Mouse (Mus musculus) retina, postnatal 1 day (tissue): Measurements from ENCODE around the gene Abl1.

Experiments
- DNase-seq: peaks from one replicate; pipeline ENCODE4 v3.0.0-alpha.2; 2012

Abl1 gene

DNA sequence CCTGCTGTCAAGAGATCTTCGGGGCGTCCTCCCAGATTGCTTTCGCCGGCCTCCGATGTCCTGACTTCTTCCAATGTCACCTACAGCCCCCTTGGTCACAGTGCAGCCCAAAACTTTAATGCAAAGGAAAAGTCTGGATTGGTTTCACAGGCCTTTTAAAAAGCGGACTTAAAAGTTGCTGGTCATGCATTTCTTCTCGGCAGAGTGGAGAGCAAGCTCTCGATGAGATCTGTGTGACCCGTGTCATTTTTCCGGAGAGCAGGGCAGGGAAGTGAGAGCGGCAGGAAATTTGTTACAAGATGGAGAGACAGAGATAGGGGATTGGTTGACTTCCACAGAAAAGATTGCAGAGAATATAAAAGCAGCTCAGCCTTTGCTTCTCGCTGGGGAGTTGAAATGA lies 869 bp downstream of the Abl1 start:
- no peak for DNase-seq

DNA sequence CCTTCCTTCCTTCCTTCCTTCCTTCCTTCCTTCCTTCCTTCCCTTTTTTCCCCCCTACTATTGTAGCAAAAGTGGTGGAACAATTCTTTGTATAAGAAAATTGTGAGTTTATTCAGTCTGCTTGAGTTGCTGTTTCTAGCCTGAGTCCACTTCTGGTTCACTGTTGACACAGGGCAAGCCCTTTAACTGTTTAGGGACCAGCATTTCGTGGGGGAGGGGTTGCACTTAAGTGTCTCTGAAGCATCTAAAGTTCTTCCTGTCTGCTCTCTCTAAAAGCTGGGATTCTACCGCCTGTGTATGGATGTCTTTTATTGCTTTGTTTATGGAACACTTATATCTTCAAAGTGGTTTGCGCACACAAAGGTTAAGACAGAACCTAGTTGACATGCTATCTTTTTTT lies 1.9 kb downstream of the Abl1 start:
- DNase-seq, result no peak

DNA sequence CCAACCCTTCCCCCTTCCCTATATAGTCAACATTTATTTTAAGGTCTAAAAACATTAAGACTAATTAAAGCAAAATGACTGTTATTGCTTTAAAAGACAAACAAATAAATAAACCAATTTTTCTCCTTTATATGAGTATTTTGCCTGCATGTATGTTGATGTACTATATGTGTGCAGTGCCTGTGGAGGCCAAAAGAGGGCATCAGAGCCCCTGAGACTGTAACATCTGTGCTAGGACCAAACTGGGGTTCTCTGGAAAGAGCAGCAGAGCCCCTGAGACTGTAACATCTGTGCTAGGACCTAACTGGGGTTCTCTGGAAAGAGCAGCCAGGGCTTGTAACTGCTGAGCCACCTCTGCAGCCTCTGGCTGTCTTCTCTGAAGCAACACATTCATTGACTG lies 10.0 kb downstream of the Abl1 start:
- peak; percentile 10 for DNase-seq

DNA sequence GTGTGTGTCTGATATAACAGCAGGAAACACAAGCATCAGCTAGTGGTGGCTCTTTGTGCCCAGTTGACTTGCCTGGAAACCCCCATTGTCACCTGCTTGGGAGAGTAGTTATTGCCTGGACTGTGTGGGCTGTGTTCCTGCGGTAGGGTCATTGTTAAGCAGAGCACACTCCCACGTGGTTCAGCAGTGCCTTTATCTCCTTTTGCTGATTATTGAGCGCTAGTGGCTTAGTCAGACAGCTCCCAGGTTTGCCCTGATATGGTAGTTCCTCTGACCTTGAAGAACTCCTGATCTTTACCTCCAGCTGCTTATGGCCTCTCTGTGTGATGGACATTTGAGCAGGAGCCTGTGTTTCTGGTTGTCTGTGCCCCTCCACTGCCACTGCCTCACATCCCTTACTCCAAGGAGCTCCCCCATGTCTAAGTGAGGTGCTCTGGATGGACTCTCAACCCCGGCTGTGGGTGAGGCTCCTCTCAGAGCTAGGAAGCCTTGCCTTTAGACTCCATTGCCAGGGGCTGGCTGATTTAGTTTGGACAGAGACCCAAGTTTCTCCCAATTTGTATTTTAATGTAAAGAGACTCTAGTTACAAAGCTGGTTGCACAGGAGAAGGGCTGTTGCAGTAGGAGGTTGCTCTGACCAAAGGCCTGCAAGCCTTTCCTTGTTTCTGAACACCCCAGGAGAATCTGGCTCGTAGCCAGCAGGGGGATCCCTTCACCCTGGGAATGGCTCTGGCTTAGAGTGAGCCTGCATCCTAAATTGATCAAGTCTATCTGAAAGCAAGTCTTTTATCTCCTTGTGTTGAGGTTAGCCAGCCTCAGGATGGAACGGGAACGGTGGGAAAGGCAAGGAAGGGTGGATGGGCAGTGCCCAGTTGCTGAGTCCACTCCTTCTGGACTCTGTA lies 12.6 kb downstream of the Abl1 start:
- DNase-seq, result peak; percentile 20

DNA sequence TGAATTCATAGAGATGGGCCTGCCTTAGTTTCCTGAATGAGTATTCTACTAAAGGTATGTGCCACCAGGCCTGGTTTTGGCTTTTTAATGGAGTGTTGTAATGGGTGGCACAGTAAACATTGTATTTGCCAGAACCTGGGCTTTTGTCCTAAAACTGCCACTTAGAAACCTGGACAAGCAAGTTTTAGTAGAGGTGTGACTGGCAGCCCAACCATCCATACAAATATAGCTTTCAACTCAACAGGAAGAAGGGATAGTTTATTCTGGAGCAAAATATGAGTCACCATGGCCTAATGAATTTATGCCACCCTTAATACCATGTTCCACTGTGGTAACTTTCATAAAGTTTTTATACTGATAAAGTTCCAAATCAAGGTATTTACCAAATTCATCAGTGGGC lies 15.1 kb downstream of the Abl1 start:
- DNase-seq, result no peak

DNA sequence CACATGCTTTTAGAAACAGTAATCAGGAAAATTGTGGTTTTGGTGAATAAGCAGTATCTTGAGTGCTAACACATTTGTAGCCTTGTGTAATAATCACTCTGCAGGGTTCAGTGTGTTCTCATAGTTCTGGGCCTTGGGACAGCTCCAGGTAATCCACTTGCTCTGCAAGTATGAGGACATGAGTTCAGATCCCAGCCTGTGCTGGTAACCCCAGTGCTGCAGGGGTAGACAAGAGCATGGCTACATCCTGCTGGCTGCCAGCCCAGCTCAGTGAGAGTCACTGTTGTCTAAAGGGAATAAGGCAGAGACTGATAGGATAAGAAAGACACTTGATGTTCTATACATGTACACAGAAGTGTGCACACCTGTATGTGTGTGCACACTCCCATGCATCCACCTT lies 17.7 kb downstream of the Abl1 start:
- DNase-seq, result no peak

DNA sequence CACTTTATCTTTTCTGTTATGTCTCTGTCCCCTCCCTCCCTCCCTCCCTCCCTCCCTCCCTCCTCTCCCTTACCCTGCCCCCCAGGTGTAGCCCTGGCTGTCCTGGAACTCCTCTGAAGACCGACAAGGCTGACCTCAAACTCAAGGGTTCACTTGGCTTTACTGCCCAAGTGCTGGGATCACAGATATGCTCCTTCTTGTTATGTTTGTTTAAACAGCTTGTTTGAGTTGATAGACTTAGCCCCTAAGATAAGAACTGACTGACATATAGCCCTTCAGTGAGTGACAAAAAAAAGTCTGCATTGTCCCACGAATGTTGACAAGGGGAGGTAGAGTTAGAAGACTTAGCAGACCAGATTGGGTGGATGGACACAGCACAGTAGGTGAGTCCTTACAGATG lies 18.4 kb downstream of the Abl1 start:
- DNase-seq, result no peak

DNA sequence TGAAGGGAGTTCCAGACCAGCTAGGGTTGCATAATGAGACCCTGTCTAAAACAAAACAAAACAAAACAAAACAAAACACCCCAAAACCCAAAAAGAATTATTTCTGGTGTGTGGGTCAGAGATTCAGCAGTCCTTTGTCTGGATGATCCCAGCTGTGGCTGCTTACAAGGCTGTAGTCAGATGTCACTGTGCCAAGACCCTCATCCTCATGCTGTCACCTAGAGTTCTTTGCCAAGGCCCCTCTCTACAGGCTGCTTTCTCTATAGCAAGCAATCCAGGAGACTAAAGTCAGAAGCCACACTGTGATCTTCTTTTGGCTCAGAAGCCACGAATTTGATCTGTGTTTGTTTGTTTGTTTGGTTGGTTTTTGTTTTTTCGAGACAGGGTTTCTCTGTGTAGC lies 24.5 kb downstream of the Abl1 start:
- no peak for DNase-seq

DNA sequence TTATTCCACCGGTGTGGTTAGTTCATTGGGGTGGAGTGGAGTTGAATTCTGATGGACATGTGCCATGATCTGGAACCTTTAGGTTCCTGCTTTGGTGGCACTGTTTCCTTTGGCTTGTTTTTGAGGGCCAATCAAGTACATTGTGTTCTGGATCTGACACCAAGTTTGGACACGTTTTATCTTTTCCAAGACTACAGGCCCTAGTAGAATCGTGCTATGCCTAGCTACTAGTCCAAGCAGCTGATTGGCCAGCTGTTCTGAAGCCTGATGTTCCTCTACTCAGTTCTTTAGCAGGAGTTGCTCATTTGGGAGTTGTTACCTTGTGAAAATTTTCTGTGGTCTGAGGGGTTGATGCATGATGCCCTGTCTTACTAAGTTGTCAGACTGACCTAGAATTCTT lies 25.6 kb downstream of the Abl1 start:
- DNase-seq, result no peak

DNA sequence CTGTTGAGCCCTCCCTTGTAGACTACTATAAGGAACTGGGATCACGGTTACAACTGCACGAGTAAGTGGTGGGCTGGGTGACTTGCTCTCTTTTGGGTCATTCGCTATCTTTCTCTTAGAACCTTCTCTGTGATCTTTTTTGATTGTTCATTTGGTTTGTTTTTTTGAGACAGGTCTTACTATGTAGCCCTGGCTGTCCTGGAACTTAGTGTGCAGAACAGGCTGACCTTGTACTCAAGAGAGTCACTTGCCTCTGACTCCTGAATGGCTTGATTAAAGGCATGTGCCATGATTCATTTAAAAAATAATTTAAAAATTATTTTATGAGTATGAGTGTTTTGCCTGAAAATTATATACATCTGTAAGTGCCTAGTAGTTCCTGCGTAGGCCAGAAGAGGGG lies 26.6 kb downstream of the Abl1 start:
- no peak for DNase-seq

DNA sequence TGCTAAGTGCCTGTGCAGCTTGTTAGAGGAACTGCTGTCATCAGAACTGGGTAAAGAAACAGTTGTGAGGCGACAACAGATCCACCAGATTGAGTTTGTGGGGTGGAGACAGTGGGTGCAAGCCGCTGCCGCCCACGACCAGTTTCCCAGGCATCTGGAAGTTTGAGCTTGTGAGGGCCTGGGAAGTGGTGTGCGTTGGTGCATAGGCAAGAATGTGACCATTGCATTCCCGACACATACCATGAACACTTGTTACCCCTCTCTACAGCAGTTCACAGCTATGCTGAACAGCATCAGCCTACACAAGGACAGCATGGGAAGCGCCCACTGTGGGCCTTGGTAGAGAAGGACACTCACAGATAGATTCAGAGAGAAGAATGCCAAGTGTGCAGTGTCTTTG lies 27.8 kb downstream of the Abl1 start:
- no peak for DNase-seq

DNA sequence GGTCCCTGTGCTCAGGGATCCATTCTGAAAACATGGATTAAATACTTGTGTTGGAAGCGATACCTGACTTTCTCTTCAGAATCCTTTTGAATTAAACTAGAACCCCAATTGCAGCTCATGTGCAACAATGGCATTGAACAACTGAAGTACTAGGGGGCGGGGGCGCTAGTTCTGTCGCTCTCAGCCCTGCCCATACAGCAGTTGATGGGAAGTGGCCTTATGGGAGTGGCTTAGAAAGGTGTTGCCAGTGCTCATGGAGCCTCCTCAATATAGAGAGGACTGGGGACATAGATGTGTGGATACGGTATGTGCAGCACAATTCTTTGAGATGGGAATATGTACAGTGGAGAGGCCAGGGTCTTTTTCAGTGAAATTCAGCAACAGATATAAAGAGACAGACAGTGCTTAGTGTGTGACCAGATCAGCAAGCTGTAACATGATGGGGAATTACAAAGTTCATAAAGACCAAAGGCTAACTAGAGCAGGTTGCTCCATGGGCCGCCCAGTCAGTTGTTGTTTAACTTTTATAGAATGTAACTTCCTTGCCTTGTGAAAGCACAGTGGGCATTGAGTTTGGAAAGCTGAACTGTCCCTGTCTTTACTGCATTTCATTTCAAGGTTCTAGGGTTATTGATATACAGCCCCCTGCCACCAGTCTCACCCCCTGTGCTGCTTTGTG lies 31.2 kb downstream of the Abl1 start:
- DNase-seq, result no peak

DNA sequence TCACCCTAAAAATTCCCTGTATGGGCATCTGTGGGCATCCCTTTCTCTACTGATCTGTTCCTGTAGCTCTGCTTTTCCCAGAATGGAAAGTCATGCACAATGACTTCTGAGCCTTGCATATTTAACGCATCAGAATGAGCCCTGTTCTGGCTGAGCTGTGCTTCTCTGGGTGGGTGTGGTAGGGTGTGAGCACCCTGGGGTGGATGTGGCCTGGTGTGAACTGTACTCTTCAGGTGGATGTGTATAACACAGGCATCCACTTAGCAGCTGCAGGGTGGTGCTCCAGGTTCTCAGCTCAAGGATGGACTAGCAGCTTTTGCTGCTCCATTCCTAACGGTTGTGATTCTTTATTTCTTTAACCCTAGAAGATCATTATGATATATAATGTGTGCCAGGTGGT lies 31.8 kb downstream of the Abl1 start:
- no peak for DNase-seq

DNA sequence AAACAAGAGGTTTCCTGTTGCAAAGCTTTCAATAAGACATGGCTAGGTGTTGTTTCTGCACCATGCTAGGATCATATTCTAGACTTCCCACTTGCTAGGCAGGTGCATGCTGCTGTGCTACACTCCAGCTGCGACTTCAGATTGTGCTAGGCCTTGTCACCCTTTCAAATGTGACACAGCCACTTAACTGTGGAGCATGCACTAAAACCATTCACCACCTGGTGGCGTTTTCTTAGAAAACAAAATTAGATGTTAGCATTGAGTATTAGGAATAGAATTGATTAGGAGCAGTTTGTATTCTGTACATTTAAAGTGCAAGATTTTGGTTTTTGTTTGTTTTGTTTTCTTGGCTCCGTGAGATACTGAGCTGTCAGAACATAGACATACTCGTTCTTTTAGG lies 32.6 kb downstream of the Abl1 start:
- peak; percentile 38 for DNase-seq

DNA sequence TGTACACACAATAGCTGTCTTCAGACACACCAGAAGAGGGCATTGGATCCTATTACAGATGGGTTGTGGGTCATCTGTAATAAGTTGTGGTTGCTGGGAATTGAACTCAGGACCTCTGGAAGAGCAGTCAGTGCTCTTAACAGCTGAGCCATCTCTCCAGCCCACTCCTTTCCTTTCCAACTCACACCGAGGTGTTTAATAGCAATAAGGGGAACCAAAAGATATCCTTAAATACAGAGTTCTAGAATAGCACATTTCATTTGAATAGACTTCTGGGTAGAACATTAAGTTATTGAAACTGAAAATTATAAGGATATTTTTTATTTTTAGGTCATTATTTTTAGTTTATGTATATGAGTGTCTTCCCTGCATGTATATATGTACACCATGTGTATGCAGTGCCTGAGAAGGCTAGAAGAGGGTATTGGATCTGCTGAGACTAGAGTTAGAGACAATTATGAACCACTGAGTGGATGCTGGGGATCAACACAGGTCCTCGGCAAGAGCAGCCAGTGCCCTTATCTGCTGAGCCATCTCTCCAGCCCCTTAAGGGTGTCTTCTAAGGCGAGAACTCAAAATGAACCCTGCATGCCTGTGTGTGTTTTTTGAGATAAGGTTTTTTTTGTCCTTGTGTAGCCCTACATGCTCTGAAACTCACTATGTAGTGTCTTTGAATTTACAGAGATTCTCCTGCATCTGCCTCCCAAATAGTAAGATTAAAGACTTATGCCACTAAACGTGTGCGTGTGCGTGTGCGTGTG lies 36.7 kb downstream of the Abl1 start:
- no peak for DNase-seq

DNA sequence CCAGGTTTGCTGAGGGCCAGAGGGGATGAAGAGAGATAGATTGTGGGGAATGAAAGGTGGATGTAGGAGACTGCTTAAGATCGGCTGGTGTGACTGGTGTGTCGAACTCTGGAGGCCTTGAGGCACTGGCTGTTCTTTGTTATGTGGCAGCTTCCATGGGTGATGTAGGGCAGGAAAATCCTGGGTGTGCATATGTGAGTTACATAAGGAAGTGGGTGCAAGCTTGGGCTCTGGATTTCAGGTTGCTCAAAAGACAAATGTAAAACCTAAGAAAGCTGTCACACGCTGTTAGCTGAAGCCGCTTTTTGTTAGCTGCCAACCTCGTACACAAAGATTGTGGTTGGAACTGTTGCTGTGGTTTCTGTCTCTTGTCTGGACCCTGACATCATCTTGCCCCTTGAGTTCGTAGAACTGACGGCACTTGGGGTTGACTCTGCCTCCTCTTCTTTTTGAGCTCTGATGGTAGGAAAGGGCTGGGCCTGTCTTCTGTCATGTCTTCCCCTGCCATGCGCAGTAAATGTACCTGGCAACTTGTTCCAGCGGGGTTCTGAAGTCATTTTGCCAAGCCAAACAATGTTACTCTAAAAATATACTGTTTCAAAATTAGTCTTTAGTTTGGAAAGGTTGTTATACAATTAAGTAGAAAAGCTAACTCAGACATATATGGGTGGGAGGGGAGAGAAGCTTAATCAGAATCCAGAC lies 39.6 kb downstream of the Abl1 start:
- no peak for DNase-seq

DNA sequence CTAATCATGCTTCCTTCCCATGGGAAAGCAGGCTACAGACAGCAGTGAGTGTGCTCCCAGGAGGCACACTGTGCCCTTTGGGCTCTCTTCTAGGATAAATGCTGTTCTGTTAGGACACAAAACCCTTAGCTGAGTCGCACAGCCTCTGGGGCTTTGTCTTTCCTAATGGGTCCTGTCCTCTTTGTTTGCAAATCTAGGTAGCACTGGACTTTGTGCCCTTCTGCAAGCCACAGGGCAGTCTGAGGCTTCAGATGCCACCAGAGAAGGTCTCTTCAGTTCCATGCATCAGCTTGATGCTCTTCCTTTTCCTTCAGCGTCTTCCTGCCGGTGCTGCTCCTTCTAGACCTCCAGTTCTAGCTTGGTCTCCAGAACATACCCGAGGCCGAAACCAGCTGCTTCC lies 42.5 kb downstream of the Abl1 start:
- DNase-seq, result no peak

DNA sequence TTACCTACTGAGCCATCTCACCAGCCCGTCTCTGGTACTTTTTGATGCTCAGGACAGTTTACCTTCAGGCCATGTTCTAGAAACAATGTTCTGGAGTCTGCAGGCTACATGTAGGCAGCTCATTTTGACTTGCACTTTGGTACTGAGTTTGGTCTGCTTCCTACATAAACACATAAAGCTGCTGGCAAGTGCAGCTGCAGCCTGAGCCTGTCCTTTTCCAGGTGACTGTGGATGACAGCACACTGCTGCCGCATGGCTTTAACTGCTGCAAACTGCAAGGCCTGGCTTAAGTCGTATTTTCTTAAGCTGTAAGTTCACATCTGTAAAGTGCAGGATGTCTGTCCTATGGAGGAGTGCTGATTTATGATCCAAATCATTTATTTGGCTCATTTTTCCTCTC lies 44.3 kb downstream of the Abl1 start:
- no peak for DNase-seq

DNA sequence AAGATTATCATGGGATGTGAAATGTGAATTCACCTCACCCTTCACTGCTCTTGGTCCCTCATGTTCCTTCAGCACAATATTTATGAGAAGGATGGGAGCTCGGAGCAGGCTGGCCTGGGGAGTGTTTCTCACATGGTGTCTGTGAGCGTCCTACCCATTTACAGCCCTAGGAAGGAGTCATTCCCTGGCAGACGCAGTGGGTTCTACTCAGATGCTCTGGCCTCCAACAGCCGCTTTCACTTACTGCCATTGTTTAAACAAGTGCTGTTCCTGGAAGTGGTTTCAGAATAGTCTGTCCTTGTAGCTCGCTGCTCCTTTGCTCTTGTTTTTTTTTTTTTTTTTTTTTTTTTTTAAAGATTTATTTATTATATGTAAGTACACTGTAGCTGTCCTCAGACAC lies 45.4 kb downstream of the Abl1 start:
- DNase-seq, result no peak

DNA sequence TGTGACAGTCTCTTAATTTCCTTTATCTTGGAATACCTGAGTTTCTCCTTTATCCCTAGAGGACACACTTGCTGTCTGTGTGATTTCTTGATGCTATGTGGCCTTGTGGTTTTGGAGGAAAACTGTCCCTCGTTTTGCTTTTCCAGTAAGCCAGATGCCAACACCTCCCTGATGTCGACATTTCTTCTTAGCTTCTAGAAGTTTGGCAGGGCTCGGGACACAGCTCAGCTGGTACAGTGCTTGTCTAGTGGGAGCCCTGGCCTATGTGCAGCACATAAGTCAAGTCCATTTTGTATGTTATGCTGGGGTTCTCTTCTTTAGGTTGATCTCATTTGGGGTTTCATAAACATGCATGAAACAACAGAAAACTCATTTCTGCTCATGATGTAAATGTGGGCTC lies 50.9 kb downstream of the Abl1 start:
- DNase-seq, result no peak

DNA sequence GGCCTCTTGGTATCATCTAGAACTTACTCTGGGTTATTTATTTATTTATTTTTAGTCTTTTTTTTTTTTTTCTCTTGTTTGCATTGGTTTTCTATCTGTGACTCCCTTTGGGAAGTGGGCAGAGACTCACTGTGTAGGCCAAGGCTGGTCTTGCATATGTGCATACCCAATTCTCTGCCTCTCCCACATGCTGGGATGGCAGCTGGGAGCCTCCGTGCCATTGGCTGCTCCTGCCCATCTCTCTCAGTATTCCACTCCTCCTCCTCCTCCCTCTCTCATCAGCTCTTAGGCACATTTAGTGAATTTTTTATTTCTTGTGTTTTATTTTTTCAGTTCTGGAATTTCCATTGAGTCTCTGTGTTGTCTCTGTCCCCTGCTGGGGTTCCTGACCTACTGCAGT lies 53.6 kb downstream of the Abl1 start:
- DNase-seq, result no peak

DNA sequence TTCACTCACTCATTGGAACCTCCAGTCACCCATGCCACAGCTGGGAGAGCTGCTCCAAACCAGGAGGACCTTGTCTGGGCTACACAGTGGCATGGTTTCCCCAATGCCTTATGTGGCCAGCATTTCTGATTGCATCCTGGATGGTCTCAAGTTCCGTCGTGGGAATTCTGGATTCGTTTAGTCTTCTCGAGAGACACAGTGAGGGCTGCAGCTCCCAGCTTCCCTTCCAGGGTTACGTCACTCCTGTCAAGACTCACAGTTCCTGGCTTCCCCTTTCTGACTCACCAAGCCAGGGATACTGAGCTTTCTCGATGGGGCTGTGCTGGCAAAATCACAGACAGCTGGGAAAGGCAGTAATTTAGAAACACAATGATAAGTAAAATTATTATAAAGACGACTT lies 54.0 kb downstream of the Abl1 start:
- DNase-seq, result no peak

DNA sequence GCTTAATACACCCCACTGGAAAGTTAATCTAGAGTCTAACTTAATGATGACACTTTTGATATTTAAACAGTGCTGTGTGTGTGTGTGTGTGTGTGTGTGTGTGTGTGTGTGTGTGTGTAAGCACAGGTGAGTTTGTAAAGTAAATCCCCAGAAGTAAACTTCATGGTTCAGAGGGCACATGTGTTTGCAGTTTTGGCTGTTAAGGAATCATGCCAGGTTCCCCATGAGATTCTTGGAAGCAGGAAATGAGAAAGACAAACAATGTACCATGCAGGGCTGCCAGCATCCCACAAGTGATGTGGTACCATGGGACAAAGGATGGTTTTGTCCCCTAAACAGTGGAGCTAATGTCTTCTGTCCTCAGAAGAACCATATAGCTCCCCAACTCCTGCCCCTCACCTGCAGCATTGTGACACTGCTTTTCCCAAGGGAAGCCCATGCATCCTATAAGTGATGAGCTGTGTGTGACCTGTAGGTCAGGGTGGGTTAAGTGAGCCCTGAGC lies 57.6 kb downstream of the Abl1 start:
- no peak for DNase-seq
